9 mouse cellular contexts compared by ENCODE assay signal in the genomic region with DNA sequence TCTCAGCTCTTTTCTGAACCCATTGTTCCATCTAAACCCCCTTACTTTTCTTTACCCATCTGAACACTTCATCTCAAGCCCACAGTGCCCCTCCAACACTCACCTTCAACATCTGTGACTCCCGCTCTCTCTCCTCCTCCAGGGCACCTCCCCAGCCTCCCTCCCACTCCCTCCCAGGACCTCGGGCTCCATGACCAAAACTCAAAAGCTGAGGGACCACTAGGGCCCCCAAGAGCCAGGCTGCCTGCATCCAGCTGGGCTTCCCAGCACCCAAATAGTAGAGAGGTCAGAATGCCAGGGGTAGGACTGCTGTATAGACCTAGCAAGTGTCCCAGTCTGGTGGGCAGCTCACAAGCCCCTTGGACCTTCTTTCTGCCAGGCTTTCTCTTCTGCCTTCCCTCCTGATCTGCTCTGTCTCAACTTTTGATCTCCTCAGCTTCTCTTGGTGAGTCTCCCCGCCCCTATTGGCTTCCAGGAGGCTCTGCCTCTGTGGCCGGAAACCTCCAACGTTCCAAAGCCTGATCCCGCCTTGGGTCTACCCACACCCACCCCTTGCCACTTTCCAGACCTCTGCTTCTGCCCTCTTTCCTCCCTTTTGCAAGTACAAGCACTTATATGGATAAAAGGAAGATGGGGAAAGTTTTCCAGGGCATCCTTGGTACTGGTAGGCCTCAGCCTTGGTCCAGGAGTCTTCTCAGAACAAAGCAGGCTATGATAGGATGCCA. TPM values are rescaled to one million over a fixed set of nuclear protein-coding genes. Genes with fewer than 3 reads are reported as not detected.
DNase-seq lines count a peak whose midpoint lies in the region; ATAC-seq and TF ChIP-seq lines count a peak whose summit lies in the region.
"Had no signal": no experiment of that assay in that cellular context is flagged by ENCODE, and none has a peak within 500 bp of the region (broad histone marks: within the 10 kb centered on the region; RNA-seq: fewer than 3 reads in every experiment).

Gene Clec11a, minus strand, starts transcription at position 387 of the 725 bp plus-strand sequence.

- no peak within 1 kb of the TSS; the same call in 1 of the 2 replicates for H3K9ac ChIP-seq in forebrain, embryonic 16.5 days (replicated peaks; ENCODE audit: low read depth, low read length)
- 0 out of 2 replicates have a peak within 1 kb of the TSS, but pooled peaks have one; percentile 23 for H3K9ac ChIP-seq in limb, embryonic 15.5 days
- no peak within 1 kb of the TSS for H3K9ac ChIP-seq in stomach, embryonic 15.5 days

- no peak for ATAC-seq in forebrain, embryonic 16.5 days
- ATAC-seq in limb, embryonic 15.5 days (ENCODE audit: insufficient number of reproducible peaks, low FRiP score, low TSS enrichment, low read depth) = no peak
- ATAC-seq in stomach, embryonic 15.5 days (ENCODE audit: insufficient read depth, low FRiP score, low read depth) = no peak
- ATAC-seq: Patski had no signal

- peak within 1 kb of the TSS; percentile 77 for H3K4me3 ChIP-seq in E14TG2a.4 (replicated peaks; ENCODE audit: low read length)
- peak within 1 kb of the TSS; percentile 78; the same call in 1 of the 2 replicates for H3K4me3 ChIP-seq in forebrain, embryonic 16.5 days (replicated peaks; ENCODE audit: low read length)
- peak within 1 kb of the TSS; percentile 60 for H3K4me3 ChIP-seq in limb, embryonic 15.5 days
- H3K4me3 ChIP-seq in stomach, embryonic 15.5 days (replicated peaks) = peak within 1 kb of the TSS; percentile 77

- TF ChIP-seq CTCF in E14TG2a.4 (conservative IDR thresholded peaks at IDR 0.05; ENCODE audit: low read length) = no peak

- 66% methylated on average over 6 of the region's 6 CpGs for WGBS in forebrain, embryonic 16.5 days
- WGBS in limb, embryonic 15.5 days = 48% methylated on average over 6 of the region's 6 CpGs
- WGBS in stomach, embryonic 15.5 days = 61% methylated on average over 6 of the region's 6 CpGs

- peaks cover 59% of the 10 kb centered on the region for H3K4me1 ChIP-seq in E14TG2a.4 (replicated peaks; ENCODE audit: low read depth, low read length)
- peaks cover 28% of the 10 kb centered on the region for H3K4me1 ChIP-seq in forebrain, embryonic 16.5 days (replicated peaks; ENCODE audit: control insufficient read depth, insufficient read depth, low read length)
- peaks cover 67% of the 10 kb centered on the region for H3K4me1 ChIP-seq in limb, embryonic 15.5 days
- peaks cover 32% of the 10 kb centered on the region for H3K4me1 ChIP-seq in stomach, embryonic 15.5 days

- H3K4me2 ChIP-seq in forebrain, embryonic 16.5 days (ENCODE audit: low read length) = peak within 1 kb of the TSS; percentile 87
- peak within 1 kb of the TSS; percentile 71 for H3K4me2 ChIP-seq in limb, embryonic 15.5 days
- H3K4me2 ChIP-seq in stomach, embryonic 15.5 days = peak within 1 kb of the TSS; percentile 79

- H3K9me3 ChIP-seq in E14TG2a.4 (ENCODE audit: low read length) = no peaks in the 10 kb centered on the region
- H3K9me3 ChIP-seq in forebrain, embryonic 16.5 days (ENCODE audit: control insufficient read depth, low read length) = no peaks in the 10 kb centered on the region
- no peaks in the 10 kb centered on the region for H3K9me3 ChIP-seq in limb, embryonic 15.5 days
- H3K9me3 ChIP-seq in stomach, embryonic 15.5 days = no peaks in the 10 kb centered on the region

- peak within 1 kb of the TSS; percentile 35; the same call in 1 of the 2 replicates for H3K27ac ChIP-seq in forebrain, embryonic 16.5 days (ENCODE audit: low read length)
- H3K27ac ChIP-seq in limb, embryonic 15.5 days = peak within 1 kb of the TSS; percentile 87
- H3K27ac ChIP-seq in stomach, embryonic 15.5 days = peak within 1 kb of the TSS; percentile 95; the same call in 1 of the 2 replicates

- peaks cover 53% of the 10 kb centered on the region for H3K27me3 ChIP-seq in E14TG2a.4 (ENCODE audit: insufficient read depth, low read length)
- no peaks in the 10 kb centered on the region for H3K27me3 ChIP-seq in forebrain, embryonic 16.5 days (replicated peaks; ENCODE audit: control insufficient read depth, insufficient read depth, low read length)
- peaks cover 9% of the 10 kb centered on the region; the same call in 1 of the 2 replicates for H3K27me3 ChIP-seq in limb, embryonic 15.5 days
- H3K27me3 ChIP-seq in stomach, embryonic 15.5 days (replicated peaks) = no peaks in the 10 kb centered on the region

- H3K36me3 ChIP-seq in E14TG2a.4 (ENCODE audit: insufficient read depth, low read length) = no peaks in the 10 kb centered on the region
- H3K36me3 ChIP-seq in forebrain, embryonic 16.5 days (ENCODE audit: control insufficient read depth, insufficient read depth) = no peaks in the 10 kb centered on the region
- H3K36me3 ChIP-seq in limb, embryonic 15.5 days = no peaks in the 10 kb centered on the region
- no peaks in the 10 kb centered on the region for H3K36me3 ChIP-seq in stomach, embryonic 15.5 days

- DNase-seq in gastrocnemius, postnatal 25 days = peak; percentile 38
- no peak for DNase-seq in gastrocnemius, postnatal 10 days
- DNase-seq in left cerebral cortex, adult 11 months (ENCODE audit: low spot score) = no peak
- no peak for DNase-seq in right cerebral cortex, adult 18-20 months

RNA-seq across cellular contexts. Expression of gene Clec11a, which starts in this region (rescaled TPM):
- 1 to 10 TPM; 1.9 to 2.6 TPM for total RNA-seq in gastrocnemius, postnatal 25 days (2021)
- total RNA-seq in gastrocnemius, postnatal 10 days (2021) = 1 to 10 TPM; 5.0 to 6.8 TPM
- polyA plus RNA-seq in forebrain, embryonic 16.5 days (2015; fragmentation: Nextera tagmentation; extraction: Ambion mirVana) = 3.5 and 4.4 TPM in 2 replicates
- polyA plus RNA-seq in limb, embryonic 15.5 days (2015; fragmentation: Nextera tagmentation; extraction: Ambion mirVana) = 24.0 and 31.1 TPM in 2 replicates
- 5.1 and 6.9 TPM in 2 replicates for polyA plus RNA-seq in stomach, embryonic 15.5 days (2015; fragmentation: Nextera tagmentation; extraction: Ambion mirVana)

Comparison
In these comparisons a context has a peak if more than half of its experiments do, and no peak if none do; other contexts are left out.
1. H3K27ac ChIP-seq: peak in every context shown above with its lines; median percentile 95 in stomach, embryonic 15.5 days; 87 in limb, embryonic 15.5 days; 35 in forebrain, embryonic 16.5 days.